Mouse (Mus musculus): ENCODE data around the gene Gm10128. TPM values are rescaled to one million over a fixed set of nuclear protein-coding genes. Genes with fewer than 3 reads are reported as not detected.
"Not testable (repeated sequence)": the region's sequence is repeated elsewhere in the genome, so short reads cannot be mapped to it uniquely, and the experiment has no call there.

The Gm10128 gene
- not detected in 2 replicates for polyA plus RNA-seq (2015; fragmentation: Nextera tagmentation; extraction: Ambion mirVana)

DNA sequence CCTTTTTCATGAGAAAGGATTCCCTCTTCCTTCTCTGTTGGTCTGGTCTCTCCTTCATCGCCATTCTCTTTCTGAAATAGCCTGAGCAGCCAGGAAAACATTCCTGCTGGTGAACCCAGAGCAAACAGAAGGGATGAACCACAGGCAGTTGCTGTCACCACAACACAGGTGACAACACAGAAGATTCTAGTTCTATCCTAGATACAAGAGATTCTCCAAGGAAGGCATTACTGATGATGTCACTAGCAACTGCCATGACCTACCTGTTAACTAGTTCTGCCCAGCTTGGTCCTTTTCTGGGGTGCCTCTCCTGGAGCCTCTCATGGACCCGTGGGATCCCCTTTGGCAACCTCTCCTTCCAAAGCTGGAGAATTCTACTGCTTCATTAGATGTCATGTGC lies at the start of gene Gm10128:
TSS of gene Gm10128 (minus strand) at position 101 of the 400 bp plus-strand sequence.
- not testable (repeated sequence) for H3K4me3 ChIP-seq; ATAC-seq; H3K27ac ChIP-seq; H3K27me3 ChIP-seq; H3K9ac ChIP-seq; H3K4me1 ChIP-seq; H3K9me3 ChIP-seq (replicated peaks); H3K36me3 ChIP-seq (ENCODE audit: poor library complexity, severe bottlenecking); H3K4me2 ChIP-seq
- no CpG with 5 or more reads among the region's 2 CpGs for whole genome bisulfite sequencing

- H3K4me2 ChIP-seq; H3K9ac ChIP-seq; H3K36me3 ChIP-seq (ENCODE audit: poor library complexity, severe bottlenecking); ATAC-seq; H3K9me3 ChIP-seq (replicated peaks); H3K4me1 ChIP-seq; H3K4me3 ChIP-seq; H3K27ac ChIP-seq; H3K27me3 ChIP-seq: not testable (repeated sequence)
- WGBS: 55% methylated on average over 5 of the region's 5 CpGs
Measured at GRCm38 (mm10) chr14:7681170-7681569, 37.4 kb upstream of the Gm10128 start.

GRCm38 (mm10) chr14:7662491-7662890 lies 18.7 kb upstream of the Gm10128 start:
- H3K27me3 ChIP-seq, H3K4me2 ChIP-seq: not testable (repeated sequence)

DNA sequence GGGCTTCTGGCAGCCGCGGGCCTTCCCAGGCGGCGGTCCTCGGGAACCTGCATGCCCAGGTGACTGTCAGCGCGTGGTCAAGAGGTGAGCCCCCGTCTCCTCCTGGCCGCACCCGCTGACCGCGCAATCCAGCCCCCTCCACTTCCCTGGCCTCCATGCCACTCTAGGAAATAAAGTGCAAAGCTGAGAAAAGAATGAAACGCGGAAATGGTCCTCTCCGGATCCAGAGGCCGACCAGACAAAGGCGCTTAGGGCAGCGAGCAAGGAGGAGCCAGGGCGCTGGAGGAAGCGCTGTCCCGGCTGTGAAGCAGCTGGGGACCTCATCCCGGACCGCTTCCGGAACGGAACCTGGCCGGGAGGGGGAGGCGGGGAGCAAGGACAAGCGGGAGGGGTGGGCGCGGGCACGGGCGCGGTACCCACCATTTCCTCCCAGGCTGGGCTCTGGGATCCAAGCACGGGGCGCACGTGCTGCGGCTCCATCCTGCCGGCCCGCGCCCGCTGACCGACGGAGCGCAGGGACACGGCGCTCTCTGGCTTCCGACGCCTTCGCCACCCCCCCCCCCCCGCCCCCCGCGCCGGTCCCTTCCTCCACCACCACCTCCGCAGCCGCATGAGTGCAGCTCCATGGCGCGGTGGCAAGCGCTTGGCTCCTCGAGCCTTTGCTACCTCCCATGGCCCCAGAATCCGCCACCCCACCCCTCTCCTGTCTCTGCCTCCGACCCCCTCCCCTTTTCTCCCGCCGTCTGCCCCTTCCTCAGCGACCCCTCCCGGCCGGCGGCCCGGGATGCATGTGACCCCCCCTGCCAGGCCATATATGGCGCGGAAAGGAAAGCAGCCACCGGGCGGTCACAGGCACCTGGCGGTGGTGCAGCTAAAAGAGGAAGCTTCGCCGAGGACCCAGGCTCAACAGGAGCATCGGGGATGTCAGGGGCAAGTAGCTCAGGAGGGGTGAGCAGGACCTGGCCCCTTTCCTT lies 14.6 kb upstream of the Gm10128 start:
- H3K4me2 ChIP-seq: peak overlapping the region; percentile 66
- not testable (repeated sequence) for H3K27ac ChIP-seq; H3K9me3 ChIP-seq (replicated peaks); H3K27me3 ChIP-seq; ATAC-seq; H3K4me1 ChIP-seq; H3K36me3 ChIP-seq (ENCODE audit: poor library complexity, severe bottlenecking)
- WGBS: 0% methylated on average over 24 of the region's 76 CpGs
- peak overlapping the region; percentile 58 for H3K9ac ChIP-seq
- peak overlapping the region; percentile 41 for H3K4me3 ChIP-seq

More at GRCm38 (mm10) chr14:7662491-7662890, 18.7 kb upstream of the Gm10128 start:
- not testable (repeated sequence) for H3K36me3 ChIP-seq (ENCODE audit: poor library complexity, severe bottlenecking); H3K27ac ChIP-seq; ATAC-seq; H3K9me3 ChIP-seq (replicated peaks); H3K9ac ChIP-seq; H3K4me3 ChIP-seq; H3K4me1 ChIP-seq
- 79% methylated on average over 2 of the region's 2 CpGs for WGBS

- H3K4me1 ChIP-seq; H3K9me3 ChIP-seq (replicated peaks); H3K27me3 ChIP-seq; ATAC-seq; H3K27ac ChIP-seq; H3K9ac ChIP-seq; H3K36me3 ChIP-seq (ENCODE audit: poor library complexity, severe bottlenecking); H3K4me3 ChIP-seq: not testable (repeated sequence)
- H3K4me2 ChIP-seq: peak overlapping the region; percentile 66
- 11% methylated on average over 10 of the region's 10 CpGs for WGBS
Measured at GRCm38 (mm10) chr14:7657456-7657855, 13.7 kb upstream of the Gm10128 start.

DNA sequence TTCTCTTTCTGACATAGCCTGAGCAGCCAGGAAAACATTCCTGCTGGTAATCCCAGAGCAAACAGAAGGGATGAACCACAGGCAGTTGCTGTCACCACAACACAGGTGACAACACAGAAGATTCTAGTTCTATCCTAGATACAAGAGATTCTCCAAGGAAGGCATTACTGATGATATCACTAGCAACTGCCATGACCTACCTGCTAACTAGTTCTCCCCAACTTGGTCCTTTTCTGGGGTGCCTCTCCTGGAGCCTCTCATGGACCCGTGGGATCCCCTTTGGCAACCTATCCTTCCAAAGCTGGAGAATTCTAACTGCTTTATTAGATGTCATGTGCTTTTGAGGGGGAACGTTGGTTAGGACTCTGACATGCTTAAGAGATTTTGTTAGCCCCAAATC lies 48.3 kb downstream of the Gm10128 start, which contains the start of gene Gm10338:
TSS of gene Gm10338 (minus strand) at position 101 of the 400 bp plus-strand sequence.
- not testable (repeated sequence) for H3K27me3 ChIP-seq; H3K9ac ChIP-seq; H3K9me3 ChIP-seq (replicated peaks); ATAC-seq; H3K4me2 ChIP-seq; H3K27ac ChIP-seq; H3K36me3 ChIP-seq (ENCODE audit: poor library complexity, severe bottlenecking); H3K4me3 ChIP-seq; H3K4me1 ChIP-seq
- no CpG with 5 or more reads among the region's 2 CpGs for whole genome bisulfite sequencing

Other genes starting within 250 kb of the Gm10128 start
- gene Gm3755, start 193.1 kb downstream of the Gm10128 start, polyA plus RNA-seq (2015; fragmentation: Nextera tagmentation; extraction: Ambion mirVana): not detected in 2 replicates
- 4.6 and 7.4 TPM in 2 replicates for gene Gm3752, start 160.2 kb downstream of the Gm10128 start, polyA plus RNA-seq (2015; fragmentation: Nextera tagmentation; extraction: Ambion mirVana)
- 1.7 and 2.6 TPM in 2 replicates for gene Gm3558, start 75.4 kb downstream of the Gm10128 start, polyA plus RNA-seq (2015; fragmentation: Nextera tagmentation; extraction: Ambion mirVana)
- not detected in 2 replicates for gene Gm10338, start 48.4 kb downstream of the Gm10128 start, polyA plus RNA-seq (2015; fragmentation: Nextera tagmentation; extraction: Ambion mirVana)
- gene Gm26661, start 147.6 kb upstream of the Gm10128 start, polyA plus RNA-seq (2015; fragmentation: Nextera tagmentation; extraction: Ambion mirVana): not detected in 2 replicates
- 8.7 TPM in 2 replicates for gene Flnb, start 174.0 kb upstream of the Gm10128 start, polyA plus RNA-seq (2015; fragmentation: Nextera tagmentation; extraction: Ambion mirVana)